Mouse (Mus musculus) gastrocnemius, postnatal 4 days (tissue): ENCODE results near the gene Hist1h3f. TPM values are rescaled to one million over a fixed set of nuclear protein-coding genes. Genes with fewer than 3 reads are reported as not detected.
A peak's percentile ranks its signal among the peaks of the same experiment; 100 is the strongest.

Experiments used
- DNase-seq, 2 experiments: peaks; one replicate each; pipeline ENCODE4 v3.0.0; 2021 to 2022; ENCODE audit warnings: low spot score in 2 of 2, mixed read lengths in 2 of 2
- total RNA-seq, 2 experiments: library from RNA; stranded (reverse); gene quantifications; 2 replicates each; pipeline ENCODE4 v1.2.3; 2021

Hist1h3f gene
- total RNA-seq, 2 experiments from 2014 or later = 92.1 to 134 TPM

- DNase-seq = peak; percentile 49 to 75
Measured at GRCm38 (mm10) chr13:23517603-23518294, 26.1 kb upstream of the Hist1h3f start.

GRCm38 (mm10) chr13:23518295-23518603 is 25.6 kb upstream of the Hist1h3f start:
- no peak for DNase-seq

DNA sequence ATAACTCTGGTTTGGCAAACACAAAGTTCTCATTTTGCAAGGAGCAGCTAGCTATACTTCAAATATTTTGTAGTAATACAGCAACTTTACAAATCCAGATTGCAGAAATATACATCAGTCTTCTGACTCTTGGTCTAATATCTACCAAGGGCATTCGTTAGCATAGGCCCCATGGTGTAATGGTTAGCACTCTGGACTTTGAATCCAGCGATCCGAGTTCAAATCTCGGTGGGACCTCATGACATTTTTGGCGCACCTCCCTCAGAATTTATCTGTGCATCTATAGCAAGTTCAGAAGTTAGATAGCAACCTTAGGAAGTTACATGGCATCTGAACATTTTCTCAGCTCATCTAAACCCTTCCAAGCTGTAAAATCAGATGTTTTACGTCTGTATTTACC is 25.0 kb upstream of the Hist1h3f start:
- DNase-seq = peak; percentile 32 to 51

GRCm38 (mm10) chr13:23519416-23519815 is 24.4 kb upstream of the Hist1h3f start:
- DNase-seq = peak; percentile 39 to 47

DNA sequence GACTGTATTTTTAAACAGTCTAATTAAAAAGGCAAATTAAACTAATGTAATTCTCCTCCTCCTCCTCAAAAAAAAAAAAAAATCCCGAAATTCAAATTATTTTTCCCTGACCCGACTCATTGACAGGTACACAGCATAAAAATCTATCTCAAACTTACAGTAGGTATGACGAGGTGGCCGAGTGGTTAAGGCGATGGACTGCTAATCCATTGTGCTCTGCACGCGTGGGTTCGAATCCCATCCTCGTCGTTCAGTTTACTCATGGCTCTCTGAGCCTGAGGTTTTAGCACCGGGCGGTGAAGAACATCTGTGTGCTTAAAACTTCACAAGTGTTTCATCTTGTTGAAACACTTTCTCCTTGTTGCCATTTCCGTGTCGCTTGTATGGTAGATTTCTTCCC is 22.1 kb upstream of the Hist1h3f start:
- peak in 1 of 2 experiments; percentile 55 for DNase-seq

DNA sequence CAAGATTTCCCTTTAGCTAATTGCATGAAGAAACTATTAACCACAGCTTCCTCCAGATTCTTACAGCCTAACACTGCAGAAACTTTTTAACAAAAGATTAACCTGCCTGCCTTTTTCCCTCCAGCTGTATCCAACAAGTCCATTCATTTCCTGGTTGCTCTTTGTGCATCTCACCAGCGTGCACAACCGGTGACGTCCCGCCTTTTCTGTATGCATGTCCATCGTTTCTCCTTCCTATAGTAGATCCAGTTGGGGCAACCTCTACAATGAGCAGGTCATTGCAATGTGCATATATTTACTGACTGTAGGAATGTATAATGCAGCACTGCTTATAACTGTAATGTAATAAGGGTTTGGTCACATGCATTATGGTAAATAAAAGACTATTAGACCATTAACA is 19.9 kb upstream of the Hist1h3f start:
- no peak for DNase-seq

- DNase-seq = peak; percentile 57 to 75
Measured at GRCm38 (mm10) chr13:23524654-23525053, 19.2 kb upstream of the Hist1h3f start.

DNA sequence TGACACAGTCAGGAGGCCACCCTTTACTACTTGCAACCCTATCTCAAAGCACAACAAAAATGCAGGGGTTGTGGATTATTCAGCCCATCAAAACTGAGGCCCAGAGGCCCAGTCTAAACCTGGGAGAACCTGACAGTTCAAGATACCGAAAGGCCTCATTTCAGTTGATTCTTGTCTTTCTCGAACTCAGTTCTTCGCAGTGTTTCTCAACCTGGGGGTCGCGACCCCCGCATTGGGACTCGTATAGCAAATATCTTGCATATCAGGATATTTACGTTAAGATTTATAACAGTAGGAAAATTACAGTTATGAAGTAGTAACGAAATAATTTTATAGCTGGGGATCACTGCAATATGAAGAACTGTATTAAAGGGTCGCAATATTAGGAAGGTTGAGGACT is 18.0 kb upstream of the Hist1h3f start:
- no peak for DNase-seq

GRCm38 (mm10) chr13:23526312-23526711 is 17.5 kb upstream of the Hist1h3f start:
- DNase-seq = peak; percentile 82

DNA sequence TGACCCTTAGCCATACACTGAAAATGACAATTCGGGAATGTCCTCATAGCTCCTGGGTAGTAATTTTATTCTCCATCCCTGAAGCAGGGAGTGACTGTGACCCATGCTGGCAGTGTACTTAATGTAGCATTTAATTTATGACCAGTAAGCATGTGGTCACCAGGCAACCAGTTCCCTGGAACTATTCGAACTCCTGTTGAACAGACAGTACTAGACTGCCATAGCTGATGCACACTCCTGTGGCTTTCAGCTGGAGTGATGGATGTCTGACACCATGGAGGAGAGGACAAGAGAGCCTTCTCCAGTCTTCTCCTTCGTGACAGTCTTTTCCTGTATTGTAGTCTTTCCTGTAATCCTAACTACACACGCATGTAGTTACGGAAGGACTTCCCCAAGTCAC is 14.8 kb upstream of the Hist1h3f start:
- no peak for DNase-seq

GRCm38 (mm10) chr13:23529480-23530165 is 14.2 kb upstream of the Hist1h3f start:
- DNase-seq = no peak

DNA sequence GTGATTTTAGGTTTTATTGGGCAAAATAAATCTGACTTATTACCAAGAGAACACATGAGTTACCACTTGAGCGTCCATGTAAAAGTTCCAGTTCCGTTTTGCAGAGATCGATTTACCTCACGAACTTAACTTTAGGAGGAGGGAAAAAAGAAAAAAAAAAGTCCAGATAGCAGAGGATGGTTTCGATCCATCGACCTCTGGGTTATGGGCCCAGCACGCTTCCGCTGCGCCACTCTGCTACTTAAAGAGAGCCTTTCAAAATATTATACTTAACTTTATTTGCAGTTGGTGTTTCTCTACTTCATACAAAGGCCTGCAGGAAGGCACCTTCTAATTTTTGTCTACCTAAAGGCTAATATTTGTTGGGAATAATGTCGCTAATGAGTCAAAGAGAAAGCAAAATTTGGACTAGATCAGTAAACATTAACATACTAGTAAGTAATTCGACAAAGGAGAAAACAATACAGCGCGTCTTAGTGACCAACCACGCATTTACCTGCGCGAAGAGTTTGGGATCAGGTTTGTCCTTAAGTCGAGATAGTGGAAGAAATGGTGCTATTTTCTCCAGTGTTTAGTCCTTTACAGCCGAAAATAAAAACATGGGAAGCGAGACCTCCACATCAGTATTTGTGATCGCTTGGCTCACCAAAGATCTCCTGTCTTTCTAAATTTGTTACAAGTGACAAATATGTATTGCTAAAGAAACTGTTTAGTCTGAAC is 13.5 kb upstream of the Hist1h3f start:
- DNase-seq = peak in 1 of 2 experiments; percentile 54

GRCm38 (mm10) chr13:23530901-23531875 is 12.7 kb upstream of the Hist1h3f start, which contains the start of gene Hist1h4h:
Hist1h4h (plus strand) TSS chr13:23531050.
- peak; percentile 78 to 93 for DNase-seq

DNA sequence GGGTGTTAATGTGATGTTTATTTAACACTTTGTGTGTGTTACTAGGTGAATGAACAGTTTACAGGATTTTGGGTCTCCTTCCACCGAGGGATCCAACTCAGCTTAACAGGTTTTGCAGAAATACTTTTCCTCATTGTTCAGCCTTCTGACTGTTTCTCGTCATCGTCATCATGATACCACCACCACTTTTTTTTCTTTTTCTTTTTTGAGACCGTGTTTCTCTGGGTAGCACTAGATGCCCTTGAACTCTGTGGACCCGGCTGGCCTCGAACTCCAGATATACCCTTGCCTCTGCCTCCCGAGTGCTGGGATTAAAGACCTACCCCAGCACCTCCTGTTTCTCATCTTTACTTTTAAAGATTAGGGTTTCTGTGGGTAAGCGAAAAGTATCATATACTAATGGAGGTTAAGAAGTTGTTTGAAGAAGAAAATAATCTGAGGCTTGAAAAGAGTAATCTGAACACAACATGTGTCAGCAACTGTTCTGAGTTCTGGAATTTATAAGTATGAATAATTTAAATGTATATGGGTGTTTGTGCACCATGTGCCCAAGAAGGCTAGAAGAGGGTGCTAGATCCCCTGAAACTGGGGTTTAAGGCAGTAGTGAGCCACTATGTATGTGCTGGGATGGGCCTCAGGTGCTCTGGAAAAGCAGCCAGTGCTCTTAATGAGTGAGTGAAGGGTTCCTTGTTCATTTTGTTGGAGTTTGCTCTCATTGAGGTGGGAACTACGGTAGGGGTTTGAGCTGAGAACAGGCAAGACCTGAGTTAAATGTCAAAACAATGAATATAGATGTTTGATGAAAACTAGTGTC is 11.4 kb upstream of the Hist1h3f start:
- no peak for DNase-seq

DNA sequence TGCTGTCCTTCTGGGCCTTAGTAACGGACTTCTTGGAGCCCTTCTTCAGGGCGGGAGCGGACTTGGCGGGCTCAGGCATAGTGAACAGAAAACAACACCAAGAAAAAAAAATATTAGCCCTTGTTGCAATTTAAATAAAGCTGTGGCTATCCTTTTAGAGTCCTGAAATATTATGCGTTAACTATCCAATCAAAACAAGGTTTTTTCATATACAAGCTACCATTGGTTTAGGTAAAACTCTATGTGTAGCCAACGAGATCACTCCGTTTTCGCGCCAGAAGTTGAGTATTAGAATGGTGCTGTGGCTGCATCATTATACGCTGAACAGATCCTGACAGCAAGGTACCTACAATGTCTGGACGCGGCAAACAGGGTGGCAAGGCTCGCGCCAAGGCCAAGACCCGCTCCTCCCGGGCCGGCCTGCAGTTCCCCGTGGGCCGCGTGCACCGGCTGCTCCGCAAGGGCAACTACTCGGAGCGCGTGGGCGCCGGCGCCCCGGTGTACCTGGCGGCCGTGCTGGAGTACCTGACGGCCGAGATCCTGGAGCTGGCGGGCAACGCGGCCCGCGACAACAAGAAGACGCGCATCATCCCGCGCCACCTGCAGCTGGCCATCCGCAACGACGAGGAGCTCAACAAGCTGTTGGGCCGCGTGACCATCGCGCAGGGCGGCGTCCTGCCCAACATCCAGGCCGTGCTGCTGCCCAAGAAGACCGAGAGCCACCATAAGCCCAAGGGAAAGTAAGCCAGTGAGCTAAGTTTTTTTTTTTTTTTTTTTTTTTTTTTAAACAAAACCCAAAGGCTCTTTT is 10.1 kb upstream of the Hist1h3f start, which contains the start of gene Hist1h2af:
Hist1h2af (plus strand) TSS at position 347 of the 808 bp plus-strand sequence.
- peak in 1 of 2 experiments; percentile 64 for DNase-seq

DNA sequence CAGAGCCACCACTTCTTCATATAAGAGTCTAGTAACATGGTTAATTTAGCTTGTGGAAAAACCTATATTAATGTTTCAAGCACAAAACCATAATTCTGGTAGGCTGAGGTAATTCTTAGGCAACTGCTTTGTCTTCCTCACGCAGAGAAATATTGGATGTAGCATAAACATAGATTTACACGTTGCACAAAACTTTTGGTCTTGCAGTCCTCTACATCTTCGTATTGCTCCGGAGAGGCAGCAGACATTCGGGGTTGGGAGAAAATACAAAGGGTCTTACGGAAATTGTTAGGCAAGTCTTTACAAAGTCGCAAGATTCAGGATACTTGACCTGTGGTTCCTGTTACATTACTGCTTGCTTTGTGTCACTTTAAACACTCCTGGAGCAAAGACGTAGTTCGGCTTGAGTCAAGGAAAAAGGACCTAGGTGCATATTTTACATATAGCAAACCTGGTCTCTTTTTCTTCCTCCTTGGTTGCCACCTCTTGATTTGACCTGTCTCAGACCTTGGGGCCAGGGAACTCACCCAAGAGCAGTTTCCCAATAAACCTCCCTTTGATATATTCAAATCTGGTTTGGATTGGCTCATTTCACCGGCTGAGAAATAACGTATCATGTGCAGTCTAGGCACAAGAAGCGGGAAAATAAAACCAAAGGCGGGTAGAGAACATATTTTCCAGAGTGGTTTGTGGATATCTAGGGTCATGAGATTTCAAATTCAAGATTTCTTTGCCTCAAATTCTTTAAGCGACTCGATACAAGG is 9.3 kb upstream of the Hist1h3f start:
- DNase-seq = no peak

DNA sequence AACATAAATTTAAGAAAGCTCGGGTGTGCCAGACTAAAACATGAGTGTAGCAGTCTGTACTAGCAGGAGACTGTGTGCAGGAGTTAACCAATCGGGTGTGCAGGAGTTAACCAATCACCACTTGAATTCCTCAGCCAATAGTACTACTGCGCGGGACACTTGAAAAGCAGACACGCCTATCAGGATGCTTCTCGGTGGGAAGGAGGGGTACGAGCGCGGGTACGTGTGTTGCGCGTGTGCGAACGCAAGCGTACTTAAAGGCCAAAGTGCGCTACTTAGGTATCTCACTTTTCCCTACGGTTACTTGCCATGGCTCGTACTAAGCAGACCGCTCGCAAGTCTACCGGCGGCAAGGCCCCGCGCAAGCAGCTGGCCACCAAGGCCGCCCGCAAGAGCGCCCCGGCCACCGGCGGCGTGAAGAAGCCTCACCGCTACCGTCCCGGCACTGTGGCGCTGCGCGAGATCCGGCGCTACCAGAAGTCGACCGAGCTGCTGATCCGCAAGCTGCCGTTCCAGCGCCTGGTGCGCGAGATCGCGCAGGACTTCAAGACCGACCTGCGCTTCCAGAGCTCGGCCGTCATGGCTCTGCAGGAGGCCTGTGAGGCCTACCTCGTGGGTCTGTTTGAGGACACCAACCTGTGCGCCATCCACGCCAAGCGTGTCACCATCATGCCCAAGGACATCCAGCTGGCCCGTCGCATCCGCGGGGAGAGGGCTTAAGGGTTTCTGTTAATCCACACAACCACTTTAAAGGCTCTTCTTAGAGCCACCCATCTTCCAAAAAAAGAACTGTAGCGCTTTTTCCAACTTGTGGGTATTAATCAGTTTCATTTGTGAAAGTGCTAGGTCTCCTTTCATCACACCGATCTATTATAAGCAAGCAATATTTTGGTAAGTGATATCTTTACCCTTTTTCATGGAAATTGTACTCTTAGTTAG is 8.4 kb upstream of the Hist1h3f start, which contains the start of gene Hist1h3g:
Hist1h3g (plus strand) TSS at position 286 of the 939 bp plus-strand sequence.
- DNase-seq = peak; percentile 37 to 78
